In genomic region chr5:53377698-53378097, GRCm38 (mm10) we compare ENCODE assay signal across 18 mouse cellular contexts.
DNase-seq lines count a peak whose midpoint lies in the region; ATAC-seq and TF ChIP-seq lines count a peak whose summit lies in the region.
"Had no signal": no experiment of that assay in that cellular context is flagged by ENCODE, and none has a peak within 500 bp of the region (broad histone marks: within the 10 kb centered on the region; RNA-seq: fewer than 3 reads in every experiment).

No protein-coding gene starts in this region.

- no peaks in the 10 kb centered on the region for H3K36me3 ChIP-seq in liver, embryonic 14.5 days (replicated peaks; ENCODE audit: control insufficient read depth, insufficient read depth, low read depth)
- no peaks in the 10 kb centered on the region for H3K36me3 ChIP-seq in embryonic facial prominence, embryonic 14.5 days (ENCODE audit: control insufficient read depth, insufficient read depth, low read length)
- H3K36me3 ChIP-seq: G1E; heart, embryonic 10.5 days; midbrain, embryonic 13.5 days; stomach, embryonic 15.5 days had no signal

- DNase-seq in liver, embryonic 14.5 days (ENCODE audit: low read depth in 3 of 3, low spot score in 3 of 3) = no peak
- no peak for DNase-seq in liver
- DNase-seq in MN1 (ENCODE audit: low spot score) = peak; percentile 31
- no peak for DNase-seq in embryonic facial prominence, embryonic 14.5 days (ENCODE audit: low spot score)
- peak; percentile 50 for DNase-seq in skeletal muscle tissue, adult 2 months (ENCODE audit: low read depth, low spot score)
- DNase-seq in thymus, postnatal 0 days (ENCODE audit: low spot score) = no peak
- DNase-seq in left cerebral cortex, postnatal 25 days (ENCODE audit: low spot score in 2 of 2) = no peak
- DNase-seq in layer of hippocampus, adult 11-12 months (ENCODE audit: low spot score) = no peak
- DNase-seq: adrenal gland, postnatal 36 days; heart, postnatal 4 days; right cerebral cortex, postnatal 4 days; thymus, postnatal 25 days had no signal

- no peaks in the 10 kb centered on the region for H3K27me3 ChIP-seq in liver, embryonic 14.5 days (ENCODE audit: control insufficient read depth, insufficient read depth, low read length)
- H3K27me3 ChIP-seq in embryonic facial prominence, embryonic 14.5 days (replicated peaks; ENCODE audit: control insufficient read depth, insufficient read depth, low read length) = no peaks in the 10 kb centered on the region
- H3K27me3 ChIP-seq: midbrain, embryonic 13.5 days; stomach, embryonic 15.5 days had no signal

- no peak for TF ChIP-seq EP300 in liver, embryonic 14.5 days (IDR thresholded peaks at IDR 0.05; ENCODE audit: low read depth)

- 57% methylated on average over 2 of the region's 2 CpGs for WGBS in liver, embryonic 14.5 days (ENCODE audit: insufficient replicate concordance)
- WGBS in embryonic facial prominence, embryonic 14.5 days = 74% methylated on average over 2 of the region's 2 CpGs

- no peak for ATAC-seq in liver, embryonic 14.5 days (ENCODE audit: insufficient read depth)
- no peak for ATAC-seq in embryonic facial prominence, embryonic 14.5 days (ENCODE audit: low read depth)
- ATAC-seq: activated CD4-positive, CD25-positive, alpha-beta regulatory T cell, adult 4 months; midbrain, embryonic 13.5 days had no signal

- H3K4me3 ChIP-seq in liver, embryonic 14.5 days (ENCODE audit: insufficient read depth in 1 of 2, low read depth in 2 of 2, low read length in 2 of 2) = no peak overlapping the region
- no peak overlapping the region for H3K4me3 ChIP-seq in embryonic facial prominence, embryonic 14.5 days (ENCODE audit: low read depth, low read length)
- H3K4me3 ChIP-seq: heart, embryonic 10.5 days; midbrain, embryonic 13.5 days; stomach, embryonic 15.5 days had no signal

- intact Hi-C loops in left cerebral cortex, postnatal 25 days (cut with DNase I) = no loop called here

- no peak overlapping the region for H3K27ac ChIP-seq in liver, embryonic 14.5 days
- H3K27ac ChIP-seq in embryonic facial prominence, embryonic 14.5 days (replicated peaks; ENCODE audit: low read depth, low read length) = peak overlapping the region; percentile 65
- H3K27ac ChIP-seq: kidney, postnatal 0 days; midbrain, embryonic 13.5 days had no signal

- peak; percentile 22; the same call in 1 of the 2 replicates for TF ChIP-seq CTCF in liver, embryonic 14.5 days (IDR thresholded peaks at IDR 0.05; ENCODE audit: low read depth)

- H3K9me3 ChIP-seq in liver, embryonic 14.5 days (ENCODE audit: control insufficient read depth, low read length) = no peaks in the 10 kb centered on the region
- H3K9me3 ChIP-seq in embryonic facial prominence, embryonic 14.5 days (ENCODE audit: control insufficient read depth, low read length) = no peaks in the 10 kb centered on the region
- H3K9me3 ChIP-seq: G1E; heart, embryonic 10.5 days; midbrain, embryonic 13.5 days; stomach, embryonic 15.5 days had no signal

- H3K4me1 ChIP-seq in liver, embryonic 14.5 days (replicated peaks; ENCODE audit: control insufficient read depth in 2 of 2, insufficient read depth in 2 of 2, low read length in 1 of 2) = no peaks in the 10 kb centered on the region
- H3K4me1 ChIP-seq in embryonic facial prominence, embryonic 14.5 days (ENCODE audit: control insufficient read depth, insufficient read depth, low read length) = peaks cover 41% of the 10 kb centered on the region
- H3K4me1 ChIP-seq: midbrain, embryonic 13.5 days had no signal

- no peak overlapping the region for H3K9ac ChIP-seq in liver, embryonic 14.5 days (replicated peaks)
- no peak overlapping the region for H3K9ac ChIP-seq in embryonic facial prominence, embryonic 14.5 days (ENCODE audit: low read depth, low read length)
- H3K9ac ChIP-seq: midbrain, embryonic 13.5 days; stomach, embryonic 15.5 days had no signal

- H3K4me2 ChIP-seq in liver, embryonic 14.5 days (ENCODE audit: low read depth) = no peak overlapping the region
- no peak overlapping the region for H3K4me2 ChIP-seq in embryonic facial prominence, embryonic 14.5 days (ENCODE audit: low read depth, low read length)
- H3K4me2 ChIP-seq: midbrain, embryonic 13.5 days; stomach, embryonic 15.5 days had no signal

Comparison
In these comparisons a context has a peak if more than half of its experiments do, and no peak if none do; other contexts are left out.
1. DNase-seq: peak in MN1 (single experiment) and skeletal muscle tissue, adult 2 months (single experiment); none in liver, embryonic 14.5 days (0 of 3), liver (single experiment), embryonic facial prominence, embryonic 14.5 days (single experiment), thymus, postnatal 0 days (single experiment), left cerebral cortex, postnatal 25 days (0 of 2) and layer of hippocampus, adult 11-12 months (single experiment).